Mouse (Mus musculus) liver, embryonic 15.5 days (tissue): ENCODE results near the gene Ifi47. TPM values are rescaled to one million over a fixed set of nuclear protein-coding genes. Genes with fewer than 3 reads are reported as not detected.

ENCODE experiments used
- ATAC-seq: fragments of 200-750 bp; cut with Nextera tagmentation; 2 replicates; pipeline ENCODE4 v1.8.0; 2017; ENCODE audit warnings: moderate number of reproducible peaks, mild to moderate bottlenecking, moderate library complexity; ENCODE audit not compliant: insufficient read depth
- H3K27ac ChIP-seq: fragments of 300-500 bp; sonication (generic); replicated peaks from 2 replicates; pipeline ENCODE4 v1.5.1; 2015; ENCODE audit warnings: mild to moderate bottlenecking, inconsistent platforms
- H3K27me3 ChIP-seq: fragments of 300-500 bp; sonication (generic); 2 replicates; pipeline ENCODE4 v1.6.1; 2015; ENCODE audit warnings: mild to moderate bottlenecking, inconsistent platforms
- H3K36me3 ChIP-seq: fragments of 300-500 bp; sonication (generic); replicated peaks from 2 replicates; pipeline ENCODE4 v1.6.1; 2015; ENCODE audit warnings: moderate library complexity, mild to moderate bottlenecking, inconsistent platforms
- H3K4me1 ChIP-seq: fragments of 300-500 bp; sonication (generic); replicated peaks from 2 replicates; pipeline ENCODE4 v1.6.1; 2015; ENCODE audit warnings: inconsistent platforms
- H3K4me2 ChIP-seq: fragments of 300-500 bp; sonication (generic); 2 replicates; pipeline ENCODE4 v1.6.1; 2015; ENCODE audit warnings: moderate library complexity, mild to moderate bottlenecking, inconsistent platforms
- H3K4me3 ChIP-seq: fragments of 300-500 bp; sonication (generic); replicated peaks from 2 replicates; pipeline ENCODE4 v1.5.1; 2015; ENCODE audit warnings: mild to moderate bottlenecking, inconsistent platforms
- H3K9ac ChIP-seq: fragments of 300-500 bp; sonication (generic); 2 replicates; pipeline ENCODE4 v1.6.1; 2015; ENCODE audit warnings: moderate library complexity, mild to moderate bottlenecking, inconsistent platforms
- H3K9me3 ChIP-seq: fragments of 300-500 bp; sonication (generic); replicated peaks from 2 replicates; pipeline ENCODE4 v1.6.1; 2016; ENCODE audit warnings: inconsistent platforms
- WGBS: fragments of 180-500 bp; shearing (Covaris S2); methylation state at CpG from one replicate; pipeline ENCODE4 v1.1.7; 2015; ENCODE audit warnings: mixed read lengths; ENCODE audit not compliant: insufficient replicate concordance; 5-methylcytosine and 5-hydroxymethylcytosine counted together
- polyA plus RNA-seq: library from polyadenylated mRNA; unstranded; fragments of >200 nt; fragmentation: Nextera tagmentation; extraction: Ambion mirVana; gene quantifications from 2 replicates; pipeline ENCODE4 v1.2.1, GENCODE M21; 2015

The Ifi47 gene
- polyA plus RNA-seq, 1 experiment from 2014 or later, result 7.0 TPM

DNA sequence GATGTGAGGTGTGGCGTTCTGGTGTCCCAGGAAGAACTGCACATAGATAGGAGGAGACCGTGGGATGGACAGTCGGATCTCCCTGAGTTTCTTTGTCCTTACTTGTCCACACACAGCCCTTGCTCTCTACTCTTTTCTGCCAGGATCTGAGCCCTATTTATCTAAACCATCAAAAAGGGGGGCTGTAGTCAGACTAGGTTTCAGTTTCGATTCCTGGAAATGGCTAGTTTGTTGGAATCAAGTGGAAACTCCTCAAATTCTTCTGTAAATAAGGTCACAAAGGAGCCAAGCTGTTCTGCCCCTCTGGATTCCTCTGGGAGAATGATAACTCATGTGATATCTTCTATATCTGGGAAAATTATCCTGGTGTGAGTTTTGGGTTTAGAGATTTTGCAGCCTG lies 5.0 kb downstream of the Ifi47 start:
- no peaks in the 10 kb centered on the region for H3K36me3 ChIP-seq
- no peak overlapping the region; the same call in 1 of the 2 replicates for H3K4me3 ChIP-seq
- peak overlapping the region; percentile 34; the same call in 1 of the 2 replicates for H3K27ac ChIP-seq
- H3K27me3 ChIP-seq, result no peaks in the 10 kb centered on the region
- H3K4me2 ChIP-seq, result peak overlapping the region; percentile 50
- no peaks in the 10 kb centered on the region for H3K9me3 ChIP-seq
- no peak for ATAC-seq
- peaks cover 53% of the 10 kb centered on the region for H3K4me1 ChIP-seq
- H3K9ac ChIP-seq, result no peak overlapping the region
- WGBS, result 44% methylated on average over 4 of the region's 4 CpGs

DNA sequence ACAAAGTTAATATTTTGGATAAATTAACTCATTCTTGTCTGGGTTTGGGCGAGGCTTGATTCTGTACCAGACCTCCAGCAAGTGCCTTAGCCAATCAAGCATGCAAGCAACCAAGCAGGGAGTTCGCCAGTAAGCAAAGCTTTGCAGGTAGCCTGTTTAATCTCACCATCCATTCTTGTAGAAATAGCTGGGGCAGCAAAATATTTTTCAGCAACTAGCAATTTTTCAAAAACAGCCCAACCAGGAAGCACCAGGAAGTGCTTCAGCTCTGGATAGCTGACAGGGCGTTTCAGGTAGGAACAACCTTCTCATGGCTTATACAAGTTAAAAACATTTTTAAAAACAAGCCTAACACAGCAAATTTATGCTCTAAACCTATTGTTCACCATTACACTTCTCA lies 5.5 kb downstream of the Ifi47 start:
- Histone ChIP-seq H3K27me3 (no peaks in the 10 kb centered on the region), H3K27ac (peak overlapping the region; percentile 34; the same call in 1 of the 2 replicates), H3K36me3 (no peaks in the 10 kb centered on the region), H3K4me2 (peak overlapping the region; percentile 50), H3K4me3 (no peak overlapping the region), H3K9ac (no peak overlapping the region), H3K4me1 (peaks cover 59% of the 10 kb centered on the region), H3K9me3 (no peaks in the 10 kb centered on the region)
- no peak for ATAC-seq
- WGBS, result 53% methylated on average over 3 of the region's 3 CpGs

GRCm38 (mm10) chr11:49083146-49083545 lies 6.8 kb downstream of the Ifi47 start:
- ATAC-seq, result no peak
- no peaks in the 10 kb centered on the region for H3K36me3 ChIP-seq
- H3K4me3 ChIP-seq, result no peak overlapping the region
- H3K4me2 ChIP-seq, result no peak overlapping the region
- peak overlapping the region; percentile 81 for H3K27ac ChIP-seq
- peaks cover 69% of the 10 kb centered on the region for H3K4me1 ChIP-seq
- H3K9me3 ChIP-seq, result no peaks in the 10 kb centered on the region
- no peak overlapping the region for H3K9ac ChIP-seq
- 70% methylated on average over 1 of the region's 1 CpGs for WGBS
- no peaks in the 10 kb centered on the region for H3K27me3 ChIP-seq

DNA sequence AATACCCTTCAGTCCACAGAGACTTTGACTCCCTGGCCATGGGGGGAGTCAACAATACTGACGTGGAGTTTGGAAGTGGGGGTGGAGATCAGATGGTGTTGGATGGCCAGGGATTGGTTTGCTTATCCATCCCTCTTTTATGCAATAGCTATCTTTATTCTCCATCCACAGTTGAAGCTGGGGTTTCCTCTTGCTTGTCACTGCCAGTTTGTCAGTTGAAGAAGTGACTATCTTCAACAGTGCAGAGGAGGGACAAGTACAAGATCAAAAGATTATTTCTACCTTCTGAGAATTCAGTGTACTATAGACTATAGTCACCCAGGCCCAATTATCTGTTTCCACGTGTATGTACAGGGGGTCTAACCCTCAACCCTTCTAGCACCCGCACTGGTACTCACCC lies 7.4 kb downstream of the Ifi47 start:
- 14% methylated on average over 3 of the region's 3 CpGs for WGBS
- Histone ChIP-seq H3K36me3 (no peaks in the 10 kb centered on the region), H3K4me1 (peaks cover 76% of the 10 kb centered on the region), H3K9ac (no peak overlapping the region), H3K27ac (peak overlapping the region; percentile 81), H3K4me2 (no peak overlapping the region), H3K27me3 (no peaks in the 10 kb centered on the region), H3K9me3 (no peaks in the 10 kb centered on the region), H3K4me3 (no peak overlapping the region)
- ATAC-seq, result peak; percentile 27; the same call in 1 of the 2 replicates

- Histone ChIP-seq H3K4me1 (peaks cover 81% of the 10 kb centered on the region), H3K27ac (peak overlapping the region; percentile 81), H3K9me3 (no peaks in the 10 kb centered on the region), H3K4me2 (no peak overlapping the region), H3K4me3 (no peak overlapping the region), H3K36me3 (no peaks in the 10 kb centered on the region), H3K27me3 (no peaks in the 10 kb centered on the region), H3K9ac (no peak overlapping the region)
- no peak for ATAC-seq
- WGBS, result 53% methylated on average over 1 of the region's 1 CpGs
Measured at GRCm38 (mm10) chr11:49084385-49084784, 8.0 kb downstream of the Ifi47 start.

DNA sequence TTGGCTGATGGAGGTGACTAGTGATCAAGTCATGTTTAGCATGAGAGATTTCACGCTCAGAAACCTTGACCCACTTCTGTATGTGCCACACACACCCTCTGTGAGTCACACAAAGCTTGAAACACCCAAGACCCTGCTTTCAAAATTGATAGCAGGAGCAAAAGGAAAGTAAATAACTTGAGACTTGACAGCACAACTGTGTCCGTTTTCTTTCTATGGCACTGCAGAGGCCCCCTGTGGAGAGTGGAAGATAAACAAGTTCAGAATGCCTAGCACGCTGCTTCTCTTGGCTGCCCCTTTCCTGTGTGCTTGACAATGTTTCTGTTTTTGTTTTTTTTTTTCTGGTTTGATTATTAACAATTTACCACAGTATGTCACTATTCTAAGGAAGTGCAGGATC lies 8.5 kb downstream of the Ifi47 start:
- H3K27me3 ChIP-seq, result no peaks in the 10 kb centered on the region
- peaks cover 85% of the 10 kb centered on the region for H3K4me1 ChIP-seq
- 3% methylated on average over 3 of the region's 3 CpGs for WGBS
- peak overlapping the region; percentile 8; the same call in 1 of the 2 replicates for H3K4me2 ChIP-seq
- no peaks in the 10 kb centered on the region for H3K9me3 ChIP-seq
- H3K36me3 ChIP-seq, result no peaks in the 10 kb centered on the region
- H3K9ac ChIP-seq, result no peak overlapping the region
- H3K27ac ChIP-seq, result peak overlapping the region; percentile 81
- H3K4me3 ChIP-seq, result no peak overlapping the region
- ATAC-seq, result no peak

GRCm38 (mm10) chr11:49086858-49087361 lies 10.5 kb downstream of the Ifi47 start:
- ATAC-seq, result no peak
- no peaks in the 10 kb centered on the region for H3K27me3 ChIP-seq
- H3K36me3 ChIP-seq, result no peaks in the 10 kb centered on the region
- H3K4me1 ChIP-seq, result peaks cover 89% of the 10 kb centered on the region
- H3K4me2 ChIP-seq, result peak overlapping the region; percentile 57
- peak overlapping the region; percentile 81 for H3K27ac ChIP-seq
- WGBS, result 54% methylated on average over 6 of the region's 6 CpGs
- peak overlapping the region; percentile 23 for H3K4me3 ChIP-seq
- peak overlapping the region; percentile 31 for H3K9ac ChIP-seq
- H3K9me3 ChIP-seq, result no peaks in the 10 kb centered on the region

- 21% methylated on average over 22 of the region's 22 CpGs for WGBS
- Histone ChIP-seq H3K36me3 (no peaks in the 10 kb centered on the region), H3K9ac (peak overlapping the region; percentile 54), H3K27me3 (no peaks in the 10 kb centered on the region), H3K4me2 (peak overlapping the region; percentile 87), H3K27ac (peak overlapping the region; percentile 95), H3K9me3 (no peaks in the 10 kb centered on the region), H3K4me1 (peaks cover 92% of the 10 kb centered on the region), H3K4me3 (peak overlapping the region; percentile 45)
- ATAC-seq, result peak; percentile 93
Measured at GRCm38 (mm10) chr11:49087830-49088616, 11.6 kb downstream of the Ifi47 start.

- no peaks in the 10 kb centered on the region for H3K36me3 ChIP-seq
- no peak for ATAC-seq
- no peaks in the 10 kb centered on the region for H3K27me3 ChIP-seq
- H3K4me3 ChIP-seq, result 0 out of 2 replicates have a peak overlapping the region, but pooled peaks have one; percentile 45
- peaks cover 81% of the 10 kb centered on the region for H3K4me1 ChIP-seq
- peak overlapping the region; percentile 87 for H3K4me2 ChIP-seq
- peak overlapping the region; percentile 95 for H3K27ac ChIP-seq
- H3K9ac ChIP-seq, result peak overlapping the region; percentile 54; the same call in 1 of the 2 replicates
- no peaks in the 10 kb centered on the region for H3K9me3 ChIP-seq
- WGBS, result 70% methylated on average over 5 of the region's 5 CpGs
Measured at GRCm38 (mm10) chr11:49088990-49089652, 12.7 kb downstream of the Ifi47 start.

GRCm38 (mm10) chr11:49089735-49090507 lies 13.5 kb downstream of the Ifi47 start:
- ATAC-seq, result no peak
- H3K27ac ChIP-seq, result peak overlapping the region; percentile 77
- H3K4me1 ChIP-seq, result peaks cover 73% of the 10 kb centered on the region
- no peaks in the 10 kb centered on the region for H3K36me3 ChIP-seq
- H3K4me2 ChIP-seq, result peak overlapping the region; percentile 37; the same call in 1 of the 2 replicates
- 39% methylated on average over 3 of the region's 3 CpGs for WGBS
- H3K9me3 ChIP-seq, result no peaks in the 10 kb centered on the region
- H3K4me3 ChIP-seq, result no peak overlapping the region
- no peaks in the 10 kb centered on the region for H3K27me3 ChIP-seq
- H3K9ac ChIP-seq, result no peak overlapping the region
